8 mouse cellular contexts compared by ENCODE assay signal in the genomic region with DNA sequence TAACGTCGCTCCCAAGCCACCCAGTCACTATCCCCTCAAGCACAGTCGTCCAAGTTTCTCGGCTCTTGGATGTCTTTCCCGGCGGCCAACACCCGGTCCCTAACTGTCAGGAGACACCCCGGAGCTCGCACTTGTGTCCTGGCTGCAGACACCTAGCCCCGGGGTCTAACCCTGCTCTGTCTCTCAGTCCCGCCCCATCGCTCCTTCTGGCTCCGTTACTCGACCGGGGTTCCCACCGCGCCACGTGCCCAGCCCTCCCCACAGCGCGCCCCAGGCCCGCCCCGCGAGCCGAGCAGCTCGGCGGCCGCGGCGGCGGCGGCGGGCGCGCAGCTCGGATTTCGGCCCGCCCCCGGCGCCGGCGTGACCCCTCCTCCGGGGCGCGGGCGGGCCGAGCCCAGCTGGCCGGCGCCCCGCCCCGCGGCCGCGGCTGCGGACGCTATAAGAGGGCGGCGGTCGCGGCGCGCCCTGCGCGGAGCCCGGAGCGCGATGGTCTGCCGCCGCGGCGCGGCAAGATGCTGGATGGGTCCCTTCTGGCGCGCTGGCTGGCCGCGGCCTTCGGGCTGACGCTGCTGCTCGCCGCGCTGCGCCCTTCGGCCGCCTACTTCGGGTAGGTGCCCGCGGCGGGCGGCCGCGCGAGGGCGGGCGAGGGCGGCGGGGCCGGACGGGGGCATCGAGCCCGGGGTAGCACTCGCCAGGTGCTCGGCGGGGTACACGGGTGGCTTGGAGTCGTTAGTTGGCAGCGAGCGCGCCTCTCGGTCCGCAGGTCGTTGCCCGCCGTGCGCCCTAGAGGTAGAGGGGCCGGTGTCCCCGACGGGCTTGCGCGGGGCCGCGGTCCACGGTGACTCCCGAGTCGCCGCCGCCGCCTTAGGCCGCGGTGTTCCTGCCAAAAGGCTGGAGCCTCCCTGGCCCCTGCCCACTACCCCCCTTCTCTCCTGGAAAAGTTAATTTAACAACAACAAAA. TPM values are rescaled to one million over a fixed set of nuclear protein-coding genes. Genes with fewer than 3 reads are reported as not detected.
A peak's percentile ranks its signal among the peaks of the same experiment; 100 is the strongest.
DNase-seq lines count a peak whose midpoint lies in the region; ATAC-seq and TF ChIP-seq lines count a peak whose summit lies in the region.

A gene (plus strand): TSS at position 468 of the 961 bp plus-strand sequence.

- H3K4me3 ChIP-seq in hindbrain, embryonic 14.5 days (replicated peaks; ENCODE audit: low read length), result peak within 1 kb of the TSS; percentile 58
- peak within 1 kb of the TSS; percentile 75 for H3K4me3 ChIP-seq in limb, embryonic 14.5 days (replicated peaks; ENCODE audit: low read length)
- H3K4me3 ChIP-seq in midbrain, embryonic 16.5 days (ENCODE audit: low read depth, low read length), result peak within 1 kb of the TSS; percentile 62

- H3K9ac ChIP-seq in hindbrain, embryonic 14.5 days, result peak within 1 kb of the TSS; percentile 64
- peak within 1 kb of the TSS; percentile 72 for H3K9ac ChIP-seq in limb, embryonic 14.5 days (ENCODE audit: low read depth, low read length, severe bottlenecking)
- H3K9ac ChIP-seq in midbrain, embryonic 16.5 days (ENCODE audit: low read depth, low read length), result peak within 1 kb of the TSS; percentile 75

- no peak within 1 kb of the TSS for H3K27ac ChIP-seq in hindbrain, embryonic 14.5 days
- H3K27ac ChIP-seq in limb, embryonic 14.5 days (replicated peaks; ENCODE audit: low read depth, low read length), result peak within 1 kb of the TSS; percentile 75
- no peak within 1 kb of the TSS for H3K27ac ChIP-seq in midbrain, embryonic 16.5 days (ENCODE audit: low read length)

- peaks cover 62% of the 10 kb centered on the region for H3K27me3 ChIP-seq in hindbrain, embryonic 14.5 days (ENCODE audit: control insufficient read depth, insufficient read depth, low read length)
- H3K27me3 ChIP-seq in limb, embryonic 14.5 days (ENCODE audit: control insufficient read depth, insufficient read depth, low read length), result peaks cover 33% of the 10 kb centered on the region
- H3K27me3 ChIP-seq in midbrain, embryonic 16.5 days (ENCODE audit: control insufficient read depth, insufficient read depth, low read depth, low read length), result peaks cover 72% of the 10 kb centered on the region

- no peaks in the 10 kb centered on the region for H3K9me3 ChIP-seq in hindbrain, embryonic 14.5 days (ENCODE audit: control insufficient read depth, low read length)
- no peaks in the 10 kb centered on the region for H3K9me3 ChIP-seq in limb, embryonic 14.5 days (ENCODE audit: control insufficient read depth, low read length)
- H3K9me3 ChIP-seq in midbrain, embryonic 16.5 days (replicated peaks; ENCODE audit: control insufficient read depth, low read length, poor library complexity, severe bottlenecking), result no peaks in the 10 kb centered on the region

- peak; percentile 87 for TF ChIP-seq POLR2A in limb, embryonic 14.5 days (IDR thresholded peaks at IDR 0.05; ENCODE audit: borderline replicate concordance, extremely low read depth, insufficient read depth, insufficient read length)

- under 1% methylated on average over 89 of the region's 128 CpGs for WGBS in hindbrain, embryonic 14.5 days
- WGBS in limb, embryonic 14.5 days, result under 1% methylated on average over 123 of the region's 128 CpGs
- under 1% methylated on average over 78 of the region's 128 CpGs for WGBS in midbrain, embryonic 16.5 days

- 0 out of 2 replicates have a peak, but pooled peaks have one; percentile 28 for ATAC-seq in hindbrain, embryonic 14.5 days (ENCODE audit: low FRiP score)
- peak; percentile 81 for ATAC-seq in limb, embryonic 14.5 days (ENCODE audit: low FRiP score, low read depth)
- ATAC-seq in midbrain, embryonic 16.5 days, result peak; percentile 33; the same call in 1 of the 2 replicates

- DNase-seq in cerebellum, adult 9-11 months, result peak; percentile 23
- DNase-seq in cerebellum, postnatal 4 days (ENCODE audit: low spot score in 2 of 2), result no peak
- DNase-seq in adrenal gland, postnatal 10 days, result peak; percentile 80
- peak; percentile 53 to 70 for DNase-seq in gastrocnemius, adult 8-10 months (ENCODE audit: low spot score in 2 of 2)
- peak; percentile 49 for DNase-seq in hindbrain, embryonic 14.5 days (ENCODE audit: low spot score)
- peak; percentile 74 for DNase-seq in limb, embryonic 14.5 days (ENCODE audit: low spot score)
- DNase-seq in yolk sac, embryonic 10.5 days (ENCODE audit: low spot score), result peak; percentile 50

- no peaks in the 10 kb centered on the region for H3K36me3 ChIP-seq in hindbrain, embryonic 14.5 days (replicated peaks; ENCODE audit: control insufficient read depth, insufficient read depth)
- H3K36me3 ChIP-seq in limb, embryonic 14.5 days (ENCODE audit: control insufficient read depth, insufficient read depth, low read length), result no peaks in the 10 kb centered on the region
- no peaks in the 10 kb centered on the region for H3K36me3 ChIP-seq in midbrain, embryonic 16.5 days (ENCODE audit: control insufficient read depth, insufficient read depth, low read length)

- H3K4me2 ChIP-seq in hindbrain, embryonic 14.5 days (replicated peaks), result peak within 1 kb of the TSS; percentile 86
- peak within 1 kb of the TSS; percentile 90 for H3K4me2 ChIP-seq in limb, embryonic 14.5 days (replicated peaks; ENCODE audit: low read depth, low read length, severe bottlenecking)
- H3K4me2 ChIP-seq in midbrain, embryonic 16.5 days (ENCODE audit: low read length), result peak within 1 kb of the TSS; percentile 87

- peaks cover 17% of the 10 kb centered on the region; the same call in 1 of the 2 replicates for H3K4me1 ChIP-seq in hindbrain, embryonic 14.5 days (replicated peaks; ENCODE audit: control insufficient read depth, insufficient read depth, low read length)
- H3K4me1 ChIP-seq in limb, embryonic 14.5 days (ENCODE audit: control insufficient read depth, insufficient read depth, low read length), result peaks cover 48% of the 10 kb centered on the region
- H3K4me1 ChIP-seq in midbrain, embryonic 16.5 days (ENCODE audit: control insufficient read depth, insufficient read depth, low read length), result peaks cover 26% of the 10 kb centered on the region

RNA-seq across cellular contexts. Expression of the gene that starts here (rescaled TPM):
- total RNA-seq in adrenal gland, postnatal 10 days (2021), result 1 to 10 TPM; 1.7 to 3.5 TPM
- total RNA-seq in gastrocnemius, adult 8-10 months (2022), result 10 to 100 TPM in 1 of 4 experiments, 1 to 10 TPM in 3; 8.9 to 13.2 (median 9.5) TPM
- polyA plus RNA-seq in hindbrain, embryonic 14.5 days (2014; fragmentation: Nextera tagmentation; extraction: Ambion mirVana), result 2.1 TPM in 2 replicates
- polyA plus RNA-seq in limb, embryonic 14.5 days (2012; rRNA removed), result 11.8 and 15.0 TPM in 2 replicates
- 6.2 and 6.8 TPM in 2 replicates for polyA plus RNA-seq in limb, embryonic 14.5 days (2014; fragmentation: Nextera tagmentation; extraction: Ambion mirVana)
- 3.0 and 3.6 TPM in 2 replicates for polyA plus RNA-seq in midbrain, embryonic 16.5 days (2015; fragmentation: Nextera tagmentation; extraction: Ambion mirVana)

Comparison
In these comparisons a context has a peak if more than half of its experiments do, and no peak if none do; other contexts are left out.
1. DNase-seq: peak in cerebellum, adult 9-11 months (single experiment), adrenal gland, postnatal 10 days (single experiment), gastrocnemius, adult 8-10 months (2 of 2), hindbrain, embryonic 14.5 days (single experiment), limb, embryonic 14.5 days (single experiment) and yolk sac, embryonic 10.5 days (single experiment); none in cerebellum, postnatal 4 days (0 of 2).
2. ATAC-seq: peak in every context shown above with its lines; median percentile 81 in limb, embryonic 14.5 days; 33 in midbrain, embryonic 16.5 days; 28 in hindbrain, embryonic 14.5 days.
3. Peak in every context shown above with its lines, with median percentiles within 50 percentile points of each other: H3K4me2 ChIP-seq, H3K4me3 ChIP-seq and H3K9ac ChIP-seq.